ENCODE assay signal across 23 mouse cellular contexts in genomic region chr4:137020065-137020464, GRCm38 (mm10). TPM values are rescaled to one million over a fixed set of nuclear protein-coding genes. Genes with fewer than 3 reads are reported as not detected.
DNase-seq lines count a peak whose midpoint lies in the region; ATAC-seq lines count a peak whose summit lies in the region.
"Had no signal": no experiment of that assay in that cellular context is flagged by ENCODE, and none has a peak within 500 bp of the region (broad histone marks: within the 10 kb centered on the region; RNA-seq: fewer than 3 reads in every experiment).

No protein-coding gene starts in this region.

- H3K27me3 ChIP-seq in megakaryocyte, embryonic 14.5 days (replicated peaks), result no peaks in the 10 kb centered on the region
- H3K27me3 ChIP-seq: embryonic facial prominence, embryonic 15.5 days; forebrain, embryonic 15.5 days; hindbrain, embryonic 12.5 days had no signal

- peak; percentile 33 for DNase-seq in retina, postnatal 1 day
- DNase-seq in retina, embryonic 14.5 days (ENCODE audit: low spot score), result no peak
- DNase-seq in gonadal fat pad, adult 2 months (ENCODE audit: low read depth), result peak; percentile 73
- DNase-seq in left cerebral cortex, adult 18-20 months (ENCODE audit: low spot score in 2 of 2), result no peak
- DNase-seq: adrenal gland, postnatal 25 days; B cell, adult 2 months; cerebellum, adult 2 months; cerebellum, postnatal 14 days; embryo, embryonic 11 days; gastrocnemius, postnatal 36 days; heart, adult 18-20 months; heart, postnatal 10 days; heart, postnatal 4 days had no signal

- H3K36me3 ChIP-seq in megakaryocyte, embryonic 14.5 days (replicated peaks; ENCODE audit: low read length), result peaks cover 32% of the 10 kb centered on the region
- H3K36me3 ChIP-seq: forebrain, embryonic 15.5 days had no signal

- ATAC-seq in megakaryocyte, adult 5-6 weeks (ENCODE audit: poor library complexity, severe bottlenecking), result no peak
- no peak for ATAC-seq in CD4-positive, CD25-positive, alpha-beta regulatory T cell, adult 4 months
- ATAC-seq: forebrain, embryonic 15.5 days; hindbrain, embryonic 16.5 days; inflammation-experienced regulatory T-cells, adult 6 months had no signal

- no peaks in the 10 kb centered on the region for H3K9me3 ChIP-seq in megakaryocyte, embryonic 14.5 days
- H3K9me3 ChIP-seq: embryonic facial prominence, embryonic 15.5 days; forebrain, embryonic 15.5 days; heart, embryonic 10.5 days; hindbrain, embryonic 12.5 days had no signal

- peaks cover 29% of the 10 kb centered on the region for H3K4me1 ChIP-seq in megakaryocyte, embryonic 14.5 days

- peak overlapping the region; percentile 25 for H3K4me3 ChIP-seq in megakaryocyte, embryonic 14.5 days (replicated peaks)
- H3K4me3 ChIP-seq: embryonic facial prominence, embryonic 15.5 days; erythroblast, embryonic 14.5 days; forebrain, embryonic 15.5 days; heart, embryonic 10.5 days; hindbrain, embryonic 12.5 days had no signal

RNA-seq across cellular contexts. Expression of gene Zbtb40, which starts 28.5 kb away (rescaled TPM):
- 0.44 and 1.6 TPM in 2 replicates for polyA plus RNA-seq in megakaryocyte, embryonic 14.5 days (2012; ENCODE audit: insufficient read depth, low replicate concordance)
- 3.1 and 3.5 TPM in 2 replicates for total RNA-seq in megakaryocyte, adult 5-6 weeks (2015)
- 5.7 and 6.6 TPM in 2 replicates for total RNA-seq in megakaryocyte, adult 5-6 weeks (2017)
- polyA plus RNA-seq in gonadal fat pad, adult 2 months (2012; rRNA removed), result 5.9 and 6.8 TPM in 2 replicates
- 1 to 10 TPM; 4.8 to 8.3 TPM for polyA plus RNA-seq in CD4-positive, CD25-positive, alpha-beta regulatory T cell, adult 4 months (2017; shearing (Covaris generic))
- 10 to 100 TPM; 13.1 to 14.0 TPM for total RNA-seq in left cerebral cortex, adult 18-20 months (2021)

Comparison
In these comparisons a context has a peak if more than half of its experiments do, and no peak if none do; other contexts are left out.
1. DNase-seq: peak in retina, postnatal 1 day (single experiment) and gonadal fat pad, adult 2 months (single experiment); none in retina, embryonic 14.5 days (single experiment) and left cerebral cortex, adult 18-20 months (0 of 2).